Mouse (Mus musculus) cerebellum, postnatal 36 days (tissue): Measurements from ENCODE around the gene Hoxa10.
A peak's percentile ranks its signal among the peaks of the same experiment; 100 is the strongest.

Source experiments
- DNase-seq, 2 experiments: peaks; one replicate each; pipeline ENCODE4 v3.0.0; 2021 to 2022; ENCODE audit warnings: mixed read lengths in 2 of 2

Gene Hoxa10

GRCm38 (mm10) chr6:52262463-52263320 lies 22.0 kb upstream of the Hoxa10 start:
- DNase-seq, result no peak

- DNase-seq, result no peak
Observed at GRCm38 (mm10) chr6:52261751-52262462, 21.3 kb upstream of the Hoxa10 start.

- DNase-seq, result no peak
Observed at GRCm38 (mm10) chr6:52260654-52261575, 20.3 kb upstream of the Hoxa10 start, which contains the start of gene Hoxa13. Gene Hoxa13, minus strand, starts transcription at chr6:52260880.

- DNase-seq, result no peak
Observed at GRCm38 (mm10) chr6:52259811-52260261, 19.2 kb upstream of the Hoxa10 start.

GRCm38 (mm10) chr6:52259081-52259790 lies 18.6 kb upstream of the Hoxa10 start:
- no peak for DNase-seq

- DNase-seq, result peak; percentile 71 to 81
Observed at GRCm38 (mm10) chr6:52256956-52257355, 16.3 kb upstream of the Hoxa10 start.

GRCm38 (mm10) chr6:52253511-52254500 lies 13.2 kb upstream of the Hoxa10 start:
- no peak for DNase-seq

- no peak for DNase-seq
Observed at GRCm38 (mm10) chr6:52252775-52253376, 12.2 kb upstream of the Hoxa10 start.

- no peak for DNase-seq
Observed at GRCm38 (mm10) chr6:52252016-52252774, 11.5 kb upstream of the Hoxa10 start.

- no peak for DNase-seq
Observed at GRCm38 (mm10) chr6:52251177-52251879, 10.7 kb upstream of the Hoxa10 start.

GRCm38 (mm10) chr6:52249826-52250225 lies 9.2 kb upstream of the Hoxa10 start:
- DNase-seq, result no peak

- DNase-seq, result no peak
Observed at GRCm38 (mm10) chr6:52249415-52249738, 8.7 kb upstream of the Hoxa10 start.

- DNase-seq, result no peak
Observed at GRCm38 (mm10) chr6:52248638-52249414, 8.2 kb upstream of the Hoxa10 start.

- DNase-seq, result no peak
Observed at GRCm38 (mm10) chr6:52247766-52248637, 7.3 kb upstream of the Hoxa10 start.

- DNase-seq, result no peak
Observed at GRCm38 (mm10) chr6:52246916-52247315, 6.3 kb upstream of the Hoxa10 start.

GRCm38 (mm10) chr6:52246403-52246803 lies 5.7 kb upstream of the Hoxa10 start:
- DNase-seq, result no peak

GRCm38 (mm10) chr6:52245757-52246142 lies 5.1 kb upstream of the Hoxa10 start, which contains the start of gene Hoxa11:
Gene Hoxa11, minus strand, starts transcription at chr6:52245810.
- DNase-seq, result no peak
